Mouse (Mus musculus): ENCODE data around the gene Nek7. TPM values are rescaled to one million over a fixed set of nuclear protein-coding genes. Genes with fewer than 3 reads are reported as not detected.

The Nek7 gene
- total and polyA plus RNA-seq, 3 experiments: 29.1 to 75.1 (median 63.7) TPM

DNA sequence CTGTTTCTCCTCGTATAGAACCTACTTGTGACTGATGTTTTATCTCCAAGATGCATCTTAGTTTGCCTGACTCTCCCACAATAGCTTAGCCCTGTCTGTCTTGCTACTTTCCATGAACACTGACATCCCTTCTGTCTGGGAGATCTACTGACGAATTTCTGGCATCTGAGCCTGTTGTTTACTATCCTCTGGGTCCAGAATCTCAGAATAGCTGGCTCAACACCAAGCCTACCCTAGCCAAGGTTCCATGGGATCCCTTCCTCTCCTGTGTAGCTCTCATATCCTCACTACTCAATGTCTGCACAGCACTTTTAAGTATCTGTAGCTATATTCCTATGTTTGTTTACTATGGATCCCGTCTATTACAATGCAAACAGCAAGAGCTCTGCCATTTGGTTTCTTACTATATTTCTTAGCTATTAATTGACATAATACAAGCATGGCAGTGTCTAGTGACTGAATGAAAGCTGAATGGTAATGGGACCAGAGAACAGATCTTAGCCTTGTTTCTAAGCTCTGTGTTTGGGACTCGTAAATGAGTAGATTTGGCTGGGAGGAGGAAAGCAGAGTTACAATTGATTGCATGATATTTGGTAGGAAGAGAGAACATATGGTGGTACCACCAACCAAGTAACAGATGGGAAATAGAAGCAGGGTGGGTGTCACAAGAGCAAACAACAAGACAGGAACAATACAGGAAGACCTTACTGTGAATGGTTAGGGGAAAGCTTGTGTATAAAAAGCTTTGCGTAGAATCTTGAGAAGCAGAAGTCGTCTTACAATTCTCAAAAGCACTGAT lies 51.3 kb downstream of the Nek7 start:
- Histone ChIP-seq H3K9me3 (replicated peaks; ENCODE audit: low read length) (no peaks in the 10 kb centered on the region), H3K27ac (ENCODE audit: insufficient read depth, low read depth) (no peak overlapping the region), H3K36me3 (replicated peaks in 1 of 2; ENCODE audit: control insufficient read depth in 1 of 2, insufficient read depth in 1 of 2, low read length in 1 of 2) (peaks cover 4 to 55% of the 10 kb centered on the region in 2 experiments), H3K79me2 (replicated peaks; ENCODE audit: control insufficient read depth, extremely low read depth, insufficient read depth, poor library complexity, severe bottlenecking) (peaks cover 51% of the 10 kb centered on the region), H3K9ac (ENCODE audit: insufficient read depth, low read depth) (no peak overlapping the region), H3K4me3 (replicated peaks in 1 of 3; ENCODE audit: low read depth in 2 of 3, low read length in 2 of 3, poor library complexity in 1 of 3) (no peak overlapping the region), H3K4me1 (ENCODE audit: control insufficient read depth in 1 of 2, insufficient read depth in 2 of 2) (peaks cover 0 to 36% of the 10 kb centered on the region in 2 experiments; a peak in 2 of 4 replicates), H3K27me3 (replicated peaks) (no peaks in the 10 kb centered on the region), H3K4me2 (ENCODE audit: insufficient read depth, low read depth, poor library complexity, severe bottlenecking) (no peak overlapping the region)
- no peak for TF ChIP-seq MAZ (IDR thresholded peaks at IDR 0.05; ENCODE audit: low read depth, low read length)
- TF ChIP-seq MAFK (IDR thresholded peaks at IDR 0.05; ENCODE audit: insufficient replicate concordance, low read length): no peak
- TF ChIP-seq NELFE (IDR thresholded peaks at IDR 0.05; ENCODE audit: low read depth, low read length): no peak
- TF ChIP-seq SIN3A (IDR thresholded peaks at IDR 0.05; ENCODE audit: low read length): no peak
- TF ChIP-seq KAT2A (IDR thresholded peaks at IDR 0.05; ENCODE audit: insufficient replicate concordance, low read length): no peak
- TF ChIP-seq NRF1 (IDR thresholded peaks at IDR 0.05; ENCODE audit: low read depth, low read length): no peak
- TF ChIP-seq MEF2A (IDR thresholded peaks at IDR 0.05; ENCODE audit: borderline replicate concordance, low read depth, low read length): no peak
- no peak for TF ChIP-seq ZC3H11A (IDR thresholded peaks at IDR 0.05; ENCODE audit: low read depth, low read length)
- DNase-seq (ENCODE audit: extremely low read depth): no peak
- dilution Hi-C loops (cut with MboI; ENCODE audit: extremely low pct_ligation_motif_present, extremely low pct_unique_long_range_greater_than_20kb, low sequenced_read_pairs): no loop called here
- in situ Hi-C loops (cut with MboI; ENCODE audit: low pct_ligation_motif_present, low pct_unique_long_range_greater_than_20kb, low sequenced_read_pairs): no loop called here

DNA sequence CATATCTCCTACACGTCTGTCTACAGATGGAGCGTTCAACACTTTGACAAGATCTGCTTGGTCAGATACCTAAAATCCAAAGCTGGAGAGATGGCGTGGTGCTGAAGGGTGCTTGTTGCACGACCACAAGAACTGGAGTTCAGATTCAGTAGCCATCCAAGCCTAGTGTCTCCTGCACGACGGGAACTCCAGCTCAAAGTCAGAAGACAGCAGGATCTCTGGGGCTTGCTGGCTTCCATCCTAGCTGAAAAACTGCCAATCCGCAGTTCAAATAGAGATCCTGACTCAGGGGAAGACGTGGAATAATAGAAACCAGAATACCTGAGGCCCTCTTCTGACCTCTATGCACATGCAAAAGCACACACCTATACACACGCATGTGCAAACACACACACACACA lies 52.0 kb downstream of the Nek7 start:
- in situ Hi-C loops (cut with MboI; ENCODE audit: low pct_ligation_motif_present, low pct_unique_long_range_greater_than_20kb, low sequenced_read_pairs): no loop called here
- dilution Hi-C loops (cut with MboI; ENCODE audit: extremely low pct_ligation_motif_present, extremely low pct_unique_long_range_greater_than_20kb, low sequenced_read_pairs): no loop called here

DNA sequence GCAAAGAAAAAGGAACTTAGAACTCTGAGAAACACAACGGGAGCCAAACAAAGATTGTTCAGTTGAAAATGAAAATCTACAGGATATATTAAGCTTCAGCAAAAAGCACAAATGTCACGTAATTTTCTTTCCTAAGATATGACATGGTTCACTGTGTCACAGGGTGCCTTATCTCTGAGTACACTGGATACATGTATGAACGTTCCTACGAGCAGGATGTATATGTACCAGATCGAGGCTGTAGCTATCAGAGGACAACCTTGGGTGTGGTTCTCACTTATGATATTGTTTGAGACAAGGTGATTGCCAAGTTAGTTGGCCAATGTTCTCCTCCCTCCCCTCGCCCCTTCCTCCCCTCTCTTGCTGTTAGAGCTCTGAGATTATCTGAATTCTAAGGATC lies 55.3 kb downstream of the Nek7 start:
- no peak overlapping the region for H3K9ac ChIP-seq (ENCODE audit: insufficient read depth, low read depth)
- no peak overlapping the region for H3K4me3 ChIP-seq (replicated peaks in 1 of 3; ENCODE audit: low read depth in 2 of 3, low read length in 2 of 3, poor library complexity in 1 of 3)
- TF ChIP-seq MXI1 (IDR thresholded peaks at IDR 0.05; ENCODE audit: low read depth, low read length) (no peak), POLR2A (IDR thresholded peaks at IDR 0.05; ENCODE audit: low read depth, low read length) (no peak)
- H3K27ac ChIP-seq (ENCODE audit: insufficient read depth, low read depth): no peak overlapping the region
- H3K4me1 ChIP-seq (ENCODE audit: control insufficient read depth in 1 of 2, insufficient read depth in 2 of 2): peaks cover 0 to 31% of the 10 kb centered on the region in 2 experiments; a peak in 2 of 4 replicates
- no peaks in the 10 kb centered on the region for H3K27me3 ChIP-seq (replicated peaks)
- no peaks in the 10 kb centered on the region for H3K9me3 ChIP-seq (replicated peaks; ENCODE audit: low read length)
- dilution Hi-C loops (cut with MboI; ENCODE audit: extremely low pct_ligation_motif_present, extremely low pct_unique_long_range_greater_than_20kb, low sequenced_read_pairs): no loop called here
- H3K36me3 ChIP-seq (replicated peaks in 1 of 2; ENCODE audit: control insufficient read depth in 1 of 2, insufficient read depth in 1 of 2, low read length in 1 of 2): peaks cover 3 to 46% of the 10 kb centered on the region in 2 experiments
- H3K4me2 ChIP-seq (ENCODE audit: insufficient read depth, low read depth, poor library complexity, severe bottlenecking): no peak overlapping the region
- H3K79me2 ChIP-seq (replicated peaks; ENCODE audit: control insufficient read depth, extremely low read depth, insufficient read depth, poor library complexity, severe bottlenecking): peaks cover 41% of the 10 kb centered on the region
- no peak for DNase-seq (ENCODE audit: extremely low read depth)
- in situ Hi-C loops (cut with MboI; ENCODE audit: low pct_ligation_motif_present, low pct_unique_long_range_greater_than_20kb, low sequenced_read_pairs): no loop called here

More for the DNA sequence above, 52.0 kb downstream of the Nek7 start:
- peaks cover 47% of the 10 kb centered on the region for H3K79me2 ChIP-seq (replicated peaks; ENCODE audit: control insufficient read depth, extremely low read depth, insufficient read depth, poor library complexity, severe bottlenecking)
- no peak overlapping the region for H3K27ac ChIP-seq (ENCODE audit: insufficient read depth, low read depth)
- no peaks in the 10 kb centered on the region for H3K9me3 ChIP-seq (replicated peaks; ENCODE audit: low read length)
- TF ChIP-seq IRF4 (IDR thresholded peaks at IDR 0.05; ENCODE audit: low read depth, low read length): no peak
- TF ChIP-seq RAD21 (IDR thresholded peaks at IDR 0.05; ENCODE audit: low read depth, low read length): no peak
- TF ChIP-seq JUND (conservative IDR thresholded peaks at IDR 0.05; ENCODE audit: low read depth, low read length): no peak
- no peak for TF ChIP-seq PAX5 (IDR thresholded peaks at IDR 0.05; ENCODE audit: low read length)
- no peak for DNase-seq (ENCODE audit: extremely low read depth)
- no peak overlapping the region for H3K4me3 ChIP-seq (replicated peaks in 1 of 3; ENCODE audit: low read depth in 2 of 3, low read length in 2 of 3, poor library complexity in 1 of 3)
- peaks cover 6 to 50% of the 10 kb centered on the region in 2 experiments for H3K36me3 ChIP-seq (replicated peaks in 1 of 2; ENCODE audit: control insufficient read depth in 1 of 2, insufficient read depth in 1 of 2, low read length in 1 of 2)
- H3K27me3 ChIP-seq (replicated peaks): no peaks in the 10 kb centered on the region
- H3K9ac ChIP-seq (ENCODE audit: insufficient read depth, low read depth): no peak overlapping the region
- H3K4me2 ChIP-seq (ENCODE audit: insufficient read depth, low read depth, poor library complexity, severe bottlenecking): no peak overlapping the region
- H3K4me1 ChIP-seq (ENCODE audit: control insufficient read depth in 1 of 2, insufficient read depth in 2 of 2): peaks cover 0 to 36% of the 10 kb centered on the region in 2 experiments; a peak in 2 of 4 replicates

Measured in CH12.LX (cell line).